Mouse (Mus musculus): ENCODE measurements at regions not wholly inside any gene's neighbourhood (a gene's known extent, or its start where the extent isn't known, plus 50 kb on each side); places are given as distances from the start of the nearest gene placed in this dataset.

GRCm38 (mm10) chr4:88948027-88948859 lies 68.2 kb upstream of the Ifne start:
- intact Hi-C loops (cut with DNase I) = no loop called here

GRCm38 (mm10) chr4:88941955-88942354 lies 62.0 kb upstream of the Ifne start:
- intact Hi-C loops (cut with DNase I) = no loop called here

DNA sequence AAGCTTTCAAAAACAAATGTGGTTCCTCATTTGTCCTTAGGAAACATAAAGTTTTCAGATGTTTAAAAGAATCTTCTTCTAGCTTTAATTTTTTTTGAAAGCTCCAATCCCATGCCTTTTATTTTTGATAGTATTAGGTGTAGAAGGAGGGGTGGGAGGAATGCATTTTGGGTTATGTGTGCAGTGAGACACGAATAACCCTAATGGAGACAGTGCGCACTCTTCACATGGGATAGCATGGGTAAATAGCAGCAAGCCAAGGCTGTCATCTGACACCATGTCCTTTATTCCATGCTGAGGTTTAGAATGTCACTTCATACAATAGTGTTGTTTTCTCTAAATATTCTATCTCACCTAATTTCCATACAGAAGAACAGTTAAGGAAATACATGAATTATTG lies 60.7 kb upstream of the Ifne start:
- intact Hi-C loops (cut with DNase I) = no loop called here

GRCm38 (mm10) chr4:88939397-88939796 lies 59.4 kb upstream of the Ifne start:
- intact Hi-C loops (cut with DNase I) = loop anchor here (5.0 kb wide), 1 partner anchor 67 kb away; no protein-coding TSS in a partner anchor

- intact Hi-C loops (cut with DNase I) = loop anchor here (5.0 kb wide), 1 partner anchor 66 kb away; no protein-coding TSS in a partner anchor
These were observed 58.7 kb upstream of the Ifne start for GRCm38 (mm10) chr4:88938712-88939032.

GRCm38 (mm10) chr4:88937866-88938711 lies 58.1 kb upstream of the Ifne start:
- intact Hi-C loops (cut with DNase I) = loop anchor here (5.0 kb wide), 1 partner anchor 66 kb away; no protein-coding TSS in a partner anchor

DNA sequence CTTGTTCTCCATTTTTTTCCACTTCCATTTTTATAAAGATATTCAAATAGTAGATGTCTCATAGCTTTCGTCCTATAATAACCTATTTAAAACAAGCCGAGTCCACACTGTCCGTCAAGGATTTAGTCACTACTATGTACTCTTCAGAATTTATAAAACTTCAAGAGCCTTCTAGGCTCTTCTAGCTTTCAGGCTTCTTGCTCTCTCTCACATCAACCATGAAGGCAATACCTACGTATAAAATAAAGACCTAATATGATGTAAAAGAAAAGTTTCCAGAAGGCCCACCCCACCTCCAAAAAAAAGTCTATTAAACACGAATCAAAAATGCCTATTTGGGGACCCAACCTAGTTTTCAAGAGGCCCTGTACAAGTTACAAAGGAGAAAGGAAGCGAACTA lies 57.0 kb upstream of the Ifne start:
- intact Hi-C loops (cut with DNase I) = loop anchor here (5.0 kb wide), 1 partner anchor 65 kb away; no protein-coding TSS in a partner anchor

DNA sequence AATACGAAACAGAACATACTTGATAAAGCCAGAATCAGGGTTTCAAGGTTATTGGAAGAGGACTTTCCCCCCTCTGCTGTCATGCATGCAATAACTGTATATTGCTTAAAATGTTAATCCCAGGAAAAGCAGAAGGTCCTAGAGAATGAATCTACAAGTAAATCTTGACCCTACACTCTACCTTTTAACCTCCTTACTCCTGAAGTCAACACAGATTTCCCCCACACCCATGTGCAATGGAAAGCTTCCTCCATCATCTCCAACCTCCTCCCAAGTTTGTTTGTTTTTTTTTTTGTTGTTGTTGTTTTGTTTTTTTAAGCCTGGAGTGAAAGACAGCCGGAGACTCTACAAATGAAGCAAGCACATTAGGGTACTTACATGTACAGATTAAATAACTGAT lies 55.9 kb upstream of the Ifne start:
- intact Hi-C loops (cut with DNase I) = loop anchor here (5.0 kb wide), 1 partner anchor 64 kb away; no protein-coding TSS in a partner anchor

DNA sequence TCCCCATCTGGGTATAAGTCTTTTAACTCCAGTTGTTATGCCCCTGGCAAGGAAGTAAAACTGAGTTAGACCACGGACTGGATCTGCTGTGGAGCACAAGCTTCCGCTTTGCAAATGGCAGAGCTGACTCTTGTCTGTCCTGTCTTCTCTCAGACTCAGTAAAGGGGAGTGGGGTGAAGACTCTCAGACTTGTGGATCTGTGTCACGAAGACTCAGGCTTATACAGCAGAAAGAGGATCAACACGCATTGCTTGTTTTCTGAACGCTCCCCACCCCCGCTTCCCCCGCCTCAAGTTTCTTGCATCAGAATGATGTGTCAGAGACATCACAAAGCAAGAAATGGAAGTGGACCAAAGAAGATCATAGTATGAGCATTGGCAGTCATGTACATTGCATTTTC lies 55.3 kb upstream of the Ifne start:
- intact Hi-C loops (cut with DNase I) = loop anchor here (5.0 kb wide), 1 partner anchor 63 kb away; no protein-coding TSS in a partner anchor

DNA sequence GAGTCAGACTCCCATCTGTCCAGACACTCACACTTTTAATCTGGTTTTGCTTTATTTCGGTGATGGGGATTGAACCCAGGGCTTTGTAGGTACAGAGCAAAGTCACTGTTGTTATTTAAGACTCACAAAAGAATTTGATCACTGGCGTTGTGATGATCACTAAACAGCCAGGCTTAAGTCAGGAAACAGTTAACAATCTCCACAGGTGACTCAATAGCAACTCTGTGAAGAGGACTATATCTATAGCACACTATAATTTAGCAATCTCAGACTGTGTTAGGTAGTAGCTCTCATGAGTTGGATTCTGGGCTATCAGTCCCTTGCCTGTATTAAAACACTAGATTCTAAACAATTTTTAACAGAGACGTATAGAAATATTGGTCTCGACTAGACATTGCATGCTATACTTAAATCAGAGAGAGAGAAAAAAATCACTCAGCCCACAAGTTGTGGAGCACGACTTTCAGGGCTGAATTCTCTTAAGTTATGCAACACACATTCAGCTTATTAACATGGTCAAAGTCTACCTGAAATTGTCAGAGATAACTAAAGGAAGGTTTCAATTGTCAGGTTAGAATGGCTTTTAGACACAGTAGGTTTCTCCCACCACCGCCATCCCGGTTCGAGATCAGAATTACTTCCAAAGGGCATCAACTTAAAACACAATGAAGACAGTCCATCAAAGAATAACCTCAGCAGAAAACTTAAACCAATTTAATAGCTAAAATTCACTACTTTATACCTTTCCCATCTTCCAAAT lies 54.4 kb upstream of the Ifne start:
- intact Hi-C loops (cut with DNase I) = loop anchor here (5.0 kb wide), 1 partner anchor 62 kb away; no protein-coding TSS in a partner anchor

GRCm38 (mm10) chr4:88931217-88931616 lies 51.2 kb upstream of the Ifne start:
- intact Hi-C loops (cut with DNase I) = no loop called here

Data from adrenal gland (tissue).